Comparison of ENCODE assay signal across 8 mouse cellular contexts in genomic region chr2:158360873-158361677, GRCm38 (mm10). TPM values are rescaled to one million over a fixed set of nuclear protein-coding genes. Genes with fewer than 3 reads are reported as not detected.
A peak's percentile ranks its signal among the peaks of the same experiment; 100 is the strongest.
DNase-seq lines count a peak whose midpoint lies in the region; ATAC-seq and TF ChIP-seq lines count a peak whose summit lies in the region.

No protein-coding gene starts in this region.

- H3K36me3 ChIP-seq in E14TG2a.4 (ENCODE audit: insufficient read depth, low read length), result peaks cover 49% of the 10 kb centered on the region
- H3K36me3 ChIP-seq in forebrain, embryonic 12.5 days (replicated peaks), result peaks cover 42% of the 10 kb centered on the region
- peaks cover 43% of the 10 kb centered on the region for H3K36me3 ChIP-seq in heart, postnatal 0 days (replicated peaks; ENCODE audit: control insufficient read depth, insufficient read depth, low read length)
- H3K36me3 ChIP-seq in liver, embryonic 14.5 days (replicated peaks; ENCODE audit: control insufficient read depth, insufficient read depth, low read depth), result peaks cover 36% of the 10 kb centered on the region
- H3K36me3 ChIP-seq in stomach, embryonic 15.5 days, result peaks cover 36% of the 10 kb centered on the region

- TF ChIP-seq CTCF in E14TG2a.4 (conservative IDR thresholded peaks at IDR 0.05; ENCODE audit: low read length), result peak; percentile 70
- peak; percentile 70 for TF ChIP-seq CTCF in heart, postnatal 0 days (IDR thresholded peaks at IDR 0.05; ENCODE audit: low read depth)
- TF ChIP-seq CTCF in liver, embryonic 14.5 days (IDR thresholded peaks at IDR 0.05; ENCODE audit: low read depth), result peak; percentile 91

- no peak; the same call in none of the 2 replicates for TF ChIP-seq EP300 in heart, postnatal 0 days (IDR thresholded peaks at IDR 0.05; ENCODE audit: low read depth)
- TF ChIP-seq EP300 in liver, embryonic 14.5 days (IDR thresholded peaks at IDR 0.05; ENCODE audit: low read depth), result peak; percentile 39

- peak; percentile 83 for DNase-seq in c-Kit-positive CD71-positive TER-119-positive erythroid progenitor cells, embryonic 14.5 days (ENCODE audit: low spot score)
- DNase-seq in heart, postnatal 0 days (ENCODE audit: low spot score), result peak; percentile 92
- peak; percentile 87 to 93 for DNase-seq in kidney, postnatal 36 days
- DNase-seq in liver, embryonic 14.5 days (ENCODE audit: low read depth in 3 of 3, low spot score in 3 of 3), result peak; percentile 69 to 75 (median 71)
- peak; percentile 92 for DNase-seq in neural tube, embryonic 10.5 days (ENCODE audit: extremely low spot score, low spot score)

- peak overlapping the region; percentile 93 for H3K9ac ChIP-seq in forebrain, embryonic 12.5 days
- peak overlapping the region; percentile 78 for H3K9ac ChIP-seq in heart, postnatal 0 days (replicated peaks; ENCODE audit: low read depth, low read length)
- H3K9ac ChIP-seq in liver, embryonic 14.5 days (replicated peaks), result peak overlapping the region; percentile 84
- H3K9ac ChIP-seq in stomach, embryonic 15.5 days, result peak overlapping the region; percentile 90

- no peaks in the 10 kb centered on the region for H3K27me3 ChIP-seq in E14TG2a.4 (ENCODE audit: insufficient read depth, low read length)
- no peaks in the 10 kb centered on the region for H3K27me3 ChIP-seq in forebrain, embryonic 12.5 days
- no peaks in the 10 kb centered on the region for H3K27me3 ChIP-seq in heart, postnatal 0 days (ENCODE audit: control insufficient read depth, insufficient read depth, low read length)
- H3K27me3 ChIP-seq in liver, embryonic 14.5 days (ENCODE audit: control insufficient read depth, insufficient read depth, low read length), result no peaks in the 10 kb centered on the region
- H3K27me3 ChIP-seq in stomach, embryonic 15.5 days (replicated peaks), result no peaks in the 10 kb centered on the region

- H3K4me1 ChIP-seq in E14TG2a.4 (replicated peaks; ENCODE audit: low read depth, low read length), result peaks cover 49% of the 10 kb centered on the region
- peaks cover 19% of the 10 kb centered on the region for H3K4me1 ChIP-seq in forebrain, embryonic 12.5 days
- H3K4me1 ChIP-seq in heart, postnatal 0 days (ENCODE audit: control insufficient read depth, insufficient read depth), result peaks cover 10% of the 10 kb centered on the region; the same call in 1 of the 2 replicates
- H3K4me1 ChIP-seq in liver, embryonic 14.5 days (replicated peaks; ENCODE audit: control insufficient read depth in 2 of 2, insufficient read depth in 2 of 2, low read length in 1 of 2), result peaks cover 3 to 20% of the 10 kb centered on the region in 2 experiments
- peaks cover 21% of the 10 kb centered on the region; the same call in 1 of the 2 replicates for H3K4me1 ChIP-seq in stomach, embryonic 15.5 days

- peak overlapping the region; percentile 83 for H3K27ac ChIP-seq in forebrain, embryonic 12.5 days
- H3K27ac ChIP-seq in heart, postnatal 0 days (ENCODE audit: low read depth), result peak overlapping the region; percentile 72
- H3K27ac ChIP-seq in liver, embryonic 14.5 days, result peak overlapping the region; percentile 30
- H3K27ac ChIP-seq in stomach, embryonic 15.5 days, result peak overlapping the region; percentile 86

- H3K4me3 ChIP-seq in E14TG2a.4 (replicated peaks; ENCODE audit: low read length), result peak overlapping the region; percentile 100
- H3K4me3 ChIP-seq in forebrain, embryonic 12.5 days (replicated peaks), result peak overlapping the region; percentile 83
- H3K4me3 ChIP-seq in heart, postnatal 0 days (ENCODE audit: low read depth, low read length), result peak overlapping the region; percentile 67
- H3K4me3 ChIP-seq in liver, embryonic 14.5 days (ENCODE audit: insufficient read depth in 1 of 2, low read depth in 2 of 2, low read length in 2 of 2), result peak overlapping the region; percentile 80 to 87
- H3K4me3 ChIP-seq in stomach, embryonic 15.5 days (replicated peaks), result peak overlapping the region; percentile 83

- ATAC-seq in forebrain, embryonic 12.5 days (ENCODE audit: low FRiP score), result peak; percentile 93
- peak; percentile 91 for ATAC-seq in heart, postnatal 0 days (ENCODE audit: insufficient read depth, low read depth)
- ATAC-seq in liver, embryonic 14.5 days (ENCODE audit: insufficient read depth), result peak; percentile 81
- peak; percentile 81 for ATAC-seq in stomach, embryonic 15.5 days (ENCODE audit: insufficient read depth, low FRiP score, low read depth)

- H3K4me2 ChIP-seq in forebrain, embryonic 12.5 days, result peak overlapping the region; percentile 88
- peak overlapping the region; percentile 82 for H3K4me2 ChIP-seq in heart, postnatal 0 days (ENCODE audit: low read depth, low read length)
- peak overlapping the region; percentile 75 for H3K4me2 ChIP-seq in liver, embryonic 14.5 days (ENCODE audit: low read depth)
- peak overlapping the region; percentile 71 for H3K4me2 ChIP-seq in stomach, embryonic 15.5 days

- H3K9me3 ChIP-seq in E14TG2a.4 (ENCODE audit: low read length), result no peaks in the 10 kb centered on the region
- no peaks in the 10 kb centered on the region for H3K9me3 ChIP-seq in forebrain, embryonic 12.5 days
- no peaks in the 10 kb centered on the region for H3K9me3 ChIP-seq in heart, postnatal 0 days (replicated peaks; ENCODE audit: control insufficient read depth, low read length)
- H3K9me3 ChIP-seq in liver, embryonic 14.5 days (ENCODE audit: control insufficient read depth, low read length), result no peaks in the 10 kb centered on the region
- no peaks in the 10 kb centered on the region for H3K9me3 ChIP-seq in stomach, embryonic 15.5 days

- under 1% methylated on average over 41 of the region's 41 CpGs for WGBS in forebrain, embryonic 12.5 days
- WGBS in heart, postnatal 0 days, result under 1% methylated on average over 41 of the region's 41 CpGs
- WGBS in liver, embryonic 14.5 days (ENCODE audit: insufficient replicate concordance), result under 1% methylated on average over 41 of the region's 41 CpGs
- under 1% methylated on average over 41 of the region's 41 CpGs for WGBS in stomach, embryonic 15.5 days

RNA-seq across cellular contexts. Expression of gene Snhg11, which starts 14.4 kb away (rescaled TPM):
- polyA plus RNA-seq in forebrain, embryonic 12.5 days (2016; fragmentation: Nextera tagmentation; extraction: Ambion mirVana), result 34.1 and 39.7 TPM in 2 replicates
- 0.58 and 0.76 TPM in 2 replicates for total RNA-seq in heart, postnatal 0 days (2014; rRNA removed; ENCODE audit: low replicate concordance)
- 0.18 and 0.71 TPM in 2 replicates for polyA plus RNA-seq in heart, postnatal 0 days (2015; fragmentation: Nextera tagmentation; extraction: Ambion mirVana)
- 2.0 and 2.4 TPM in 2 replicates for polyA plus RNA-seq in liver, embryonic 14.5 days (2012; rRNA removed)
- polyA plus RNA-seq in liver, embryonic 14.5 days (2014; fragmentation: Nextera tagmentation; extraction: Ambion mirVana), result 0.42 and 0.63 TPM in 2 replicates
- 5.9 and 6.9 TPM in 2 replicates for polyA plus RNA-seq in stomach, embryonic 15.5 days (2015; fragmentation: Nextera tagmentation; extraction: Ambion mirVana)

RNA-seq across cellular contexts. Expression of gene Ralgapb, which starts 48.6 kb away (rescaled TPM):
- 24.3 and 26.0 TPM in 2 replicates for polyA plus RNA-seq in forebrain, embryonic 12.5 days (2016; fragmentation: Nextera tagmentation; extraction: Ambion mirVana)
- total RNA-seq in heart, postnatal 0 days (2014; rRNA removed; ENCODE audit: low replicate concordance), result 22.9 and 23.8 TPM in 2 replicates
- polyA plus RNA-seq in heart, postnatal 0 days (2015; fragmentation: Nextera tagmentation; extraction: Ambion mirVana), result 5.9 and 7.1 TPM in 2 replicates
- polyA plus RNA-seq in liver, embryonic 14.5 days (2012; rRNA removed), result 3.4 and 4.7 TPM in 2 replicates
- 5.5 and 5.6 TPM in 2 replicates for polyA plus RNA-seq in liver, embryonic 14.5 days (2014; fragmentation: Nextera tagmentation; extraction: Ambion mirVana)
- polyA plus RNA-seq in stomach, embryonic 15.5 days (2015; fragmentation: Nextera tagmentation; extraction: Ambion mirVana), result 14.8 and 17.9 TPM in 2 replicates

RNA-seq across cellular contexts. Expression of gene Lbp, which starts 54.8 kb away (rescaled TPM):
- polyA plus RNA-seq in forebrain, embryonic 12.5 days (2016; fragmentation: Nextera tagmentation; extraction: Ambion mirVana), result 1.5 and 2.3 TPM in 2 replicates
- total RNA-seq in heart, postnatal 0 days (2014; rRNA removed; ENCODE audit: low replicate concordance), result 14.0 and 22.4 TPM in 2 replicates
- polyA plus RNA-seq in heart, postnatal 0 days (2015; fragmentation: Nextera tagmentation; extraction: Ambion mirVana), result 12.8 and 15.6 TPM in 2 replicates
- 22.9 and 26.4 TPM in 2 replicates for polyA plus RNA-seq in liver, embryonic 14.5 days (2012; rRNA removed)
- 31.6 and 33.5 TPM in 2 replicates for polyA plus RNA-seq in liver, embryonic 14.5 days (2014; fragmentation: Nextera tagmentation; extraction: Ambion mirVana)
- 6.0 and 8.2 TPM in 2 replicates for polyA plus RNA-seq in stomach, embryonic 15.5 days (2015; fragmentation: Nextera tagmentation; extraction: Ambion mirVana)

Comparison
In these comparisons a context has a peak if more than half of its experiments do, and no peak if none do; other contexts are left out.
1. Peak in every context shown above with its lines: DNase-seq, ATAC-seq, H3K4me3 ChIP-seq and H3K27ac ChIP-seq.
2. H3K27ac ChIP-seq: peak in every context shown above with its lines; median percentile 86 in stomach, embryonic 15.5 days; 83 in forebrain, embryonic 12.5 days; 72 in heart, postnatal 0 days; 30 in liver, embryonic 14.5 days.